13 mouse cellular contexts compared by ENCODE assay signal in the genomic region with DNA sequence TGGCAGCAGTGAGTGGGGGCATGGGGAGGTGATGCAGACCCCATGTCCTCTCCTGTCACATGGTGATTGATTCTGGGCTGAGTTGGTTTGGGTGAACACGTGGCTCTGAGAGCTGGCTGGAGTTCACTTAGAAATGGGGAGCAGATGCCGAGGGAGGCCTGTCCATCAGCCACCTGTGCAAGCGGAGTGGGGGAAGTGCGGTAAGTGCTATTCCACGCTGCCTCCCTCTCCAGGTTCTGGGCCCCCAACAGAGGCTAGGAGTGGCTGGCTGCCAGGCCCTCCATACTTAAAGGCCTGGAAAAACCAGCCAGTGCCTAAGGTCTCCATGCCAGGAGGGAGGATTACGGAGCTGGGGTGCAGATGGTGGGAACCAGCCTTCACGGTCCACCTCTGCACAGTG.
DNase-seq lines count a peak whose midpoint lies in the region; ATAC-seq and TF ChIP-seq lines count a peak whose summit lies in the region.
"Had no signal": no experiment of that assay in that cellular context is flagged by ENCODE, and none has a peak within 500 bp of the region (broad histone marks: within the 10 kb centered on the region; RNA-seq: fewer than 3 reads in every experiment).

No protein-coding gene starts in this region.

- 76% methylated on average over 7 of the region's 7 CpGs for WGBS in heart, adult 2 months
- WGBS in midbrain, embryonic 14.5 days = 64% methylated on average over 7 of the region's 7 CpGs
- 56% methylated on average over 7 of the region's 7 CpGs for WGBS in midbrain, embryonic 16.5 days
- WGBS in liver, postnatal 0 days (ENCODE audit: insufficient replicate concordance) = 80% methylated on average over 7 of the region's 7 CpGs

- TF ChIP-seq POLR2A in heart, adult 2 months (IDR thresholded peaks at IDR 0.05; ENCODE audit: insufficient read depth, low read depth, low read length) = no peak

- no peak for TF ChIP-seq EP300 in heart, adult 2 months (IDR thresholded peaks at IDR 0.05; ENCODE audit: insufficient read depth, low read depth, low read length)
- TF ChIP-seq EP300 in liver, postnatal 0 days (IDR thresholded peaks at IDR 0.05; ENCODE audit: low read depth) = no peak

- no peak for TF ChIP-seq CTCF in heart, adult 2 months (IDR thresholded peaks at IDR 0.05)
- TF ChIP-seq CTCF in liver, postnatal 0 days (IDR thresholded peaks at IDR 0.05; ENCODE audit: low read depth) = no peak

- peaks cover 12% of the 10 kb centered on the region; the same call in 1 of the 2 replicates for H3K4me1 ChIP-seq in heart, adult 2 months (ENCODE audit: control insufficient read depth, insufficient read depth, low read length)
- 0 out of 2 replicates have a peak, but pooled peaks cover 9% of the 10 kb centered on the region for H3K4me1 ChIP-seq in midbrain, embryonic 14.5 days (ENCODE audit: control insufficient read depth, insufficient read depth, low read length)
- no peaks in the 10 kb centered on the region for H3K4me1 ChIP-seq in midbrain, embryonic 16.5 days (ENCODE audit: control insufficient read depth, insufficient read depth, low read length)
- H3K4me1 ChIP-seq in liver, postnatal 0 days (ENCODE audit: insufficient read depth) = no peaks in the 10 kb centered on the region

- no peaks in the 10 kb centered on the region for H3K9me3 ChIP-seq in midbrain, embryonic 14.5 days (ENCODE audit: control insufficient read depth, low read length)
- no peaks in the 10 kb centered on the region for H3K9me3 ChIP-seq in midbrain, embryonic 16.5 days (replicated peaks; ENCODE audit: control insufficient read depth, low read length, poor library complexity, severe bottlenecking)
- no peaks in the 10 kb centered on the region for H3K9me3 ChIP-seq in liver, postnatal 0 days (ENCODE audit: low read length)

- no peak overlapping the region for H3K4me2 ChIP-seq in midbrain, embryonic 14.5 days (ENCODE audit: low read length)
- H3K4me2 ChIP-seq in midbrain, embryonic 16.5 days (ENCODE audit: low read length) = no peak overlapping the region
- no peak overlapping the region for H3K4me2 ChIP-seq in liver, postnatal 0 days (ENCODE audit: low read depth, low read length)

- H3K27ac ChIP-seq in heart, adult 2 months = peak overlapping the region; percentile 47
- H3K27ac ChIP-seq in midbrain, embryonic 14.5 days (replicated peaks; ENCODE audit: low read depth, low read length) = no peak overlapping the region
- no peak overlapping the region for H3K27ac ChIP-seq in midbrain, embryonic 16.5 days (ENCODE audit: low read length)
- no peak overlapping the region for H3K27ac ChIP-seq in liver, postnatal 0 days (ENCODE audit: low read depth)

- peak; percentile 16 for DNase-seq in cerebellum, adult 9-10 months
- DNase-seq in cerebellum, adult 8-10 months = no peak
- DNase-seq in heart, adult 2 months = no peak
- no peak for DNase-seq in heart, postnatal 14 days
- DNase-seq in midbrain, embryonic 14.5 days = peak; percentile 2
- DNase-seq in kidney, adult 9 months = no peak
- DNase-seq in liver, postnatal 0 days = no peak
- DNase-seq: kidney, postnatal 10 days; layer of hippocampus, adult 9-11 months; lung, adult 2 months; right cerebral cortex, postnatal 25 days had no signal

- H3K9ac ChIP-seq in heart, adult 2 months (ENCODE audit: low read depth, low read length) = no peak overlapping the region
- H3K9ac ChIP-seq in midbrain, embryonic 14.5 days (replicated peaks; ENCODE audit: low read length) = no peak overlapping the region
- H3K9ac ChIP-seq in midbrain, embryonic 16.5 days (ENCODE audit: low read depth, low read length) = no peak overlapping the region
- no peak overlapping the region for H3K9ac ChIP-seq in liver, postnatal 0 days (replicated peaks)

- no peaks in the 10 kb centered on the region for H3K27me3 ChIP-seq in heart, adult 2 months (ENCODE audit: control insufficient read depth, insufficient read depth, low read length)
- no peaks in the 10 kb centered on the region for H3K27me3 ChIP-seq in midbrain, embryonic 14.5 days (ENCODE audit: control insufficient read depth, insufficient read depth, low read length)
- H3K27me3 ChIP-seq in midbrain, embryonic 16.5 days (ENCODE audit: control insufficient read depth, insufficient read depth, low read depth, low read length) = no peaks in the 10 kb centered on the region
- H3K27me3 ChIP-seq in liver, postnatal 0 days (ENCODE audit: insufficient read depth, low read length) = no peaks in the 10 kb centered on the region

- no peaks in the 10 kb centered on the region for H3K79me2 ChIP-seq in heart, adult 2 months (replicated peaks; ENCODE audit: control insufficient read depth, insufficient read depth, low read length)

- no peaks in the 10 kb centered on the region for H3K36me3 ChIP-seq in heart, adult 2 months (ENCODE audit: control insufficient read depth, insufficient read depth, low read length)
- H3K36me3 ChIP-seq in midbrain, embryonic 14.5 days (ENCODE audit: control insufficient read depth, insufficient read depth, low read length) = no peaks in the 10 kb centered on the region
- no peaks in the 10 kb centered on the region for H3K36me3 ChIP-seq in midbrain, embryonic 16.5 days (ENCODE audit: control insufficient read depth, insufficient read depth, low read length)
- H3K36me3 ChIP-seq in liver, postnatal 0 days (replicated peaks; ENCODE audit: insufficient read depth, low read length) = no peaks in the 10 kb centered on the region

- intact Hi-C loops in heart, adult 2 months (cut with DNase I) = no loop called here
- intact Hi-C loops in heart, postnatal 14 days (cut with DNase I) = no loop called here

- ATAC-seq in midbrain, embryonic 14.5 days (ENCODE audit: low FRiP score, low TSS enrichment) = no peak
- no peak for ATAC-seq in midbrain, embryonic 16.5 days
- ATAC-seq in liver, postnatal 0 days = no peak
- ATAC-seq: intestine, embryonic 16.5 days had no signal

- H3K4me3 ChIP-seq in heart, adult 2 months = no peak overlapping the region
- no peak overlapping the region for H3K4me3 ChIP-seq in midbrain, embryonic 14.5 days (replicated peaks; ENCODE audit: low read depth, low read length)
- H3K4me3 ChIP-seq in midbrain, embryonic 16.5 days (ENCODE audit: low read depth, low read length) = no peak overlapping the region
- H3K4me3 ChIP-seq in liver, postnatal 0 days (ENCODE audit: low read depth, low read length) = no peak overlapping the region

Comparison
In these comparisons a context has a peak if more than half of its experiments do, and no peak if none do; other contexts are left out.
1. DNase-seq: peak in cerebellum, adult 9-10 months (single experiment) and midbrain, embryonic 14.5 days (single experiment); none in cerebellum, adult 8-10 months (single experiment), heart, adult 2 months (0 of 2), heart, postnatal 14 days (0 of 2), kidney, adult 9 months (single experiment) and liver, postnatal 0 days (single experiment).